Mouse (Mus musculus): ENCODE measurements around the gene Hebp2.

DNA sequence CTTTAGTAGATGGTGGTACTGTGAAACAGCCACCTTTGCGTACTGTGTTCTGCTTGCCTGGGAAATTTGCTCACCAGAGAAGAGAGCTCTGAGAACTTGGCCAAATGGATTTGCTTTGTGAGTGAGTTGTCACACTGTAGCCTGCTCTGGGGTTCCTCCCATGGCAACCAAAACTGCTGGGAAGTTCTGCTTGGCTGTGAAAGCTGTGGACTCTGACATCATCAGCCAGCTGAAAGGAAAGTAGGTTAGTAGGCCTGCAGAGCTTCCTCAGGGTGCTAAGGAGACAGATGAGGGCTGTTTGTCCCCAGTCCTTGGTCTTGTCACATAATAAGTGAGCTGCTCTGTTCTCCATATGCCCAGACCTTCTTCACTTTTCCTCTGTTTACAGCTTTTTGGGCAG lies 37.3 kb downstream of the Hebp2 start:
- TF ChIP-seq CTCF (IDR thresholded peaks at IDR 0.05; ENCODE audit: control insufficient read depth, insufficient read depth, low read length), result no peak
- TF ChIP-seq POLR2A (IDR thresholded peaks at IDR 0.05; ENCODE audit: borderline replicate concordance, control insufficient read depth, low read depth, low read length), result no peak

All from bone marrow, adult 2 months (tissue).